Mouse (Mus musculus): Measurements from ENCODE around the gene Foxf1.

GRCm38 (mm10) chr8:121124547-121125239, 40.5 kb downstream of the Foxf1 start:
- no peak for TF ChIP-seq CTCF (IDR thresholded peaks at IDR 0.05; ENCODE audit: low read depth)
- TF ChIP-seq EP300 (optimal IDR thresholded peaks at IDR 0.05) = no peak

All from stomach, postnatal 0 days (tissue).